Mouse (Mus musculus): ENCODE data around the gene Acss2.

The Acss2 gene

DNA sequence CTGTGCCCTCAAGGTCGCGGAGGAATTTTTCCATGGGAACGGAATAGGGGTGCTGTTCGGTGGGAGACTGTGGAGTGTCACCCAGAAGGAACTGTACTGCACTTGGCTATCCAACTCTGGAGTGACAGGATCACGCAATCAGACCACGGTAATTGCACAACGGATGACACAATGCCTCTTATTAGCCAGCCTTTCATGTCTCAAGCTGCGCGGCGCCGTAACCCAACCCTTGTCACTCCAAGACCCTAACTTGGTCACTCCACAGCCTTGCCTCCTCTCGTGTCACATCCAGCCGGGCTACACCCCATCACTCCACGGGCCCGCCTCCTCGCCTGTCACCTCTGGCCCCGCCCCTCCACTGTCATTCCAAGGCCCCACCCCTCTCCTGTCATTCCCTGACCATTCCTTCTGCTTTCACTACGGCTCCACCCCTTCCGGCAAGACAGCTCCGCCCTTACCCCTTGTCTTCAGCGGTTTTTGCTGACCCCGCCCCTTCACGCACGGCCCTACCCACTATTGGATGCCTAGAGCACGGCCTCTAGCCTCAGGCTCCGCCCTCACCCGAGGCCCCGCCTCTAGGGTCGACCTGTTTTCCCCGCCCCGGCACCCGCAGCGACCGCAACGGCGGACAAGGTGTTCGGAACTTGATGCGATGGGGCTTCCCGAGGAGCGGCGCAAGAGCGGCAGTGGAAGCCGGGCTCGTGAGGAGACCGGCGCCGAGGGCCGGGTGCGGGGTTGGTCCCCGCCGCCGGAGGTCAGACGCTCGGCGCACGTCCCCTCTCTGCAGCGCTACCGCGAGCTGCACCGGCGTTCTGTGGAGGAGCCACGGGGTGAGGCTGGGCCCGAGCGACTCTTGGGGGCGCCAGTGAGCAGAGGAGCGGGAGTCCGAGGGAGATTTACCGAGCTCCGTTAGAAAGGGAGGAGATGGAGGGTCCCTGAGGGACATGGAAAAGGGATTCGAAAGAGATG lies at the start of gene Acss2, which contains the start of gene Ggt7:
Acss2 (plus strand) TSS at position 494 of the 969 bp plus-strand sequence.
Ggt7 (minus strand) TSS at position 783 of the 969 bp plus-strand sequence.
- H3K27me3 ChIP-seq (ENCODE audit: control insufficient read depth, insufficient read depth, low read length, poor library complexity, severe bottlenecking): no peaks in the 10 kb centered on the region
- H3K36me3 ChIP-seq (ENCODE audit: control insufficient read depth, insufficient read depth, low read length, poor library complexity, severe bottlenecking): no peaks in the 10 kb centered on the region
- peak; percentile 98 for DNase-seq (ENCODE audit: low read depth, low spot score)

DNA sequence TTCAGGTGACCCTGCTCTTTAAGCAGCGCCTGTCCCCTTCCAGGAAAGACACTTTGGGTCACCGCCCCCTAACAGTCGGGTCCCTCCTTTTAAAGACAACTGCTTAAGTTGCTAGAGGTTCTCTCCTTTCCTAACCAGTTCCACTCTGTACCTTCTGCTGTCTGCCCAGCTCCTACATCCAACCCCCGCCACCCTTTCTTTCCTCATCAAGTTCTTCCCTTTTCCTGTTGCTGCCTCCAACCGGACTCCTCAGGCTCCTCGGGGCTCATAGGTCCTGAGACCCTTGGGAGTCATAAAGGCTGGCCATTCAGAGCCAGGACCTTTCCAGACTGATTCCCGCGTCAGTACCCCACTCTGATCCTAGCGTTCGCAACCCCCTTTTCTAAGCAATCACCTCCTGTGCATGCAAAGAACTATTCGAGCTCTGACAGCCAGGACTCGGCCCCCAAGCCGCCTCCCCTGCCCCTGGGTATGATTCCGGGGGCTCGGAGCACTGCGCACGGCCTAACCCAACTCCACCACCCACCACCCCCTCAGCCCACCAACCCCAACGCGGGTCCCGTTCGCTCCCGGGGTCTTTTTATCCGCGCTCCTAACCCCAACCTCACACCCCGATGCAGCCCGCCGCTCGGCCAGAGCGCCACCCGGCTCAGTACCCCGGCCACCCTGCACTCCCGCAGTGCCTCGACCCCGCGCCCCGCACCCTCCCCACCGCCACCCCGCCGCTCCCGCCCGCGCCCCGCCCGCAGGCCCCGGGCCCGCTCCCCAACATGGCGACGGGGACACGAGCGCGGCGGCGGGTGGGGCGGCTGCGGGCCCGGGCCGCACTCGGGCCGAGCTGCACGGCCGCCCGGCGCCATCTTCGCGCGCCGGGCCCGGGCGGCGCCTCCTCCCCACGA lies 44.8 kb upstream of the Acss2 start:
- peak; percentile 46 for DNase-seq (ENCODE audit: low read depth, low spot score)
- Histone ChIP-seq H3K36me3 (ENCODE audit: control insufficient read depth, insufficient read depth, low read length, poor library complexity, severe bottlenecking) (no peaks in the 10 kb centered on the region), H3K27me3 (ENCODE audit: control insufficient read depth, insufficient read depth, low read length, poor library complexity, severe bottlenecking) (no peaks in the 10 kb centered on the region)

DNA sequence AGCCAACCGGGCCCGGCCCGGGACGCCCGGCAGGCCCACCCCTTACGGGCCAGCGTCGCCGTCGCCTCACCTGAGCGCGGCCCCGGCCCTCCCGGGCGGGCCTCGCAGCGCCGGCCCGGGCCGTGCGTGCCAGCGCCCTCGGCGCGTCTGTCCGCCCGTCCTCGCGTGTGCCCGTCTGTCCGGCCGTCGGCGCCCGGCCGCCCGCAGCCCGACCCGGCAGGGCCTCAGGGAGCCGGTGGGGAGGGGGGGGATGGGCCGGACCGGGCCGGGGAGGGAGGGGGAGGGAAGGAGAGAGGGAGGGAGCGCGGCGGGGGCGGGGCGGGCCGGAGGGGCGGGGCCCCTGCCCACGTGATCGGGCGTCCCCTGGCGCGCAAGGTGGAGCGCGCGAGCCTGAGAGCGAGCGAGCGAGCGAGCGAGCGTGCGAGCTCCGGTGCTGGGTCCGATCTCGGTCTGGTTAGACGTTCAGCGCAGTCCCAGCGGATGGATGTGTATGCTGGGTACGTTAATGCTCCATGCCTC lies 44.1 kb upstream of the Acss2 start, which contains the start of gene Ncoa6:
Ncoa6 (minus strand) TSS at position 325 of the 519 bp plus-strand sequence.
- DNase-seq (ENCODE audit: low read depth, low spot score): peak; percentile 84
- H3K27me3 ChIP-seq (ENCODE audit: control insufficient read depth, insufficient read depth, low read length, poor library complexity, severe bottlenecking): no peaks in the 10 kb centered on the region
- H3K36me3 ChIP-seq (ENCODE audit: control insufficient read depth, insufficient read depth, low read length, poor library complexity, severe bottlenecking): no peaks in the 10 kb centered on the region

DNA sequence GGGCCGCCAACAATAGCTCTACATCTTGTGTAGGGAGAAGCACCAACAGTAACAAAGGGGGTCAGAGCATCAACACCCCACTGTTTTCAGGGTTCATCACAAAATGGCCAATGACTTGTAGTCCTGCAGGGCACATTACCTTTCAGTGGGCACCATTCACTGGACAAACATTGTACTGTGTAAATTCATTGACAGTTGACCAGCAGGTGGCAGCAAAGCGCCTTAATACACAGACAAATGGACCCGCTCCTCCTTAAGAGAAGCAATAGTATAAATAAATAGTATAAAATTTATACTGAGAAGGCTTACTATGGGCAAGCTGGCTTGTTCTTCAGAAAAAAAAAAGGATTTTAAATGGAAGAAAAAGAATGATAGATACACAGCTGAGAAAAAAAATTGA lies 35.7 kb upstream of the Acss2 start:
- peak; percentile 85 for DNase-seq (ENCODE audit: low read depth, low spot score)
- H3K27me3 ChIP-seq (ENCODE audit: control insufficient read depth, insufficient read depth, low read length, poor library complexity, severe bottlenecking): no peaks in the 10 kb centered on the region
- no peaks in the 10 kb centered on the region for H3K36me3 ChIP-seq (ENCODE audit: control insufficient read depth, insufficient read depth, low read length, poor library complexity, severe bottlenecking)

DNA sequence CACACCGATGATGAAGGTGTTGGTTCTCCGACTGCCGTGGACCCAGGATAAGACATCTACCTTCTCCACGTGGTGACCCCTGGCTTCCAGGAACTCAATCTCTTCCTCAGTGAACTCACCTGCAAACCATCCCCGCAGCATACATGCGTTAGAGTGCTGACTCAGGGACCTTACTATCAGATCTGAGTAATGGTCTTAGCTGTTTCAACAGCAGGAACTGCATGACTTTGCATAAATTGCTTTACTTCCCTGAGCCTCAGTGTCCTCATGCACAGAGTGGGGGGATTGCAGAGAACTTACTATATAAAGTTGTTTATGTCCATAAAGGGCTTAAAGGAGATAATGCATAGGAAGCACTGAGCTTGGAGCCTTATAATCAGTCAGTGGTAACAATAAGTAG lies 26.8 kb upstream of the Acss2 start:
- Histone ChIP-seq H3K27me3 (ENCODE audit: control insufficient read depth, insufficient read depth, low read length, poor library complexity, severe bottlenecking) (no peaks in the 10 kb centered on the region), H3K36me3 (ENCODE audit: control insufficient read depth, insufficient read depth, low read length, poor library complexity, severe bottlenecking) (no peaks in the 10 kb centered on the region)
- no peak for DNase-seq (ENCODE audit: low read depth, low spot score)

DNA sequence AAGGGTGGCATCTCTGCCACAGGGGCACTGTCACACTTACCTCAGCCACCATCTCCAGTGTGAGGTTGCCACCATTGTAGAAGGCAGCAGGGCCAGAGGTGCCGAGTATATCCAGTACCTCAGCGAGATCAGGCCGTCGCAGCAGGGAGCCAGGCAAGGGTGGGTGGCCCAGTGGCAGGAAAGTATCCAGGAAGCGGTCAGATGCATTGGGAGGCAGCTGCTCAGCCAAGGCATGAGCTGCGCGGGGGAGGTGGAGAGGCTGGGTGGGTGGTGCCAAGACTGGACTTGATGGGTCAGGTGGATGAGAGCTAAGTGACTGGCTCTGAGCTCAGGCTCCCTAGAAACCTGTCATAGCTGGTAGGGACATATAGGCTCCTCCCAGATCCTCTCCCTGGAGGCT lies 15.2 kb upstream of the Acss2 start:
- H3K27me3 ChIP-seq (ENCODE audit: control insufficient read depth, insufficient read depth, low read length, poor library complexity, severe bottlenecking): no peaks in the 10 kb centered on the region; the same call in 1 of the 2 replicates
- DNase-seq (ENCODE audit: low read depth, low spot score): no peak
- H3K36me3 ChIP-seq (ENCODE audit: control insufficient read depth, insufficient read depth, low read length, poor library complexity, severe bottlenecking): no peaks in the 10 kb centered on the region

DNA sequence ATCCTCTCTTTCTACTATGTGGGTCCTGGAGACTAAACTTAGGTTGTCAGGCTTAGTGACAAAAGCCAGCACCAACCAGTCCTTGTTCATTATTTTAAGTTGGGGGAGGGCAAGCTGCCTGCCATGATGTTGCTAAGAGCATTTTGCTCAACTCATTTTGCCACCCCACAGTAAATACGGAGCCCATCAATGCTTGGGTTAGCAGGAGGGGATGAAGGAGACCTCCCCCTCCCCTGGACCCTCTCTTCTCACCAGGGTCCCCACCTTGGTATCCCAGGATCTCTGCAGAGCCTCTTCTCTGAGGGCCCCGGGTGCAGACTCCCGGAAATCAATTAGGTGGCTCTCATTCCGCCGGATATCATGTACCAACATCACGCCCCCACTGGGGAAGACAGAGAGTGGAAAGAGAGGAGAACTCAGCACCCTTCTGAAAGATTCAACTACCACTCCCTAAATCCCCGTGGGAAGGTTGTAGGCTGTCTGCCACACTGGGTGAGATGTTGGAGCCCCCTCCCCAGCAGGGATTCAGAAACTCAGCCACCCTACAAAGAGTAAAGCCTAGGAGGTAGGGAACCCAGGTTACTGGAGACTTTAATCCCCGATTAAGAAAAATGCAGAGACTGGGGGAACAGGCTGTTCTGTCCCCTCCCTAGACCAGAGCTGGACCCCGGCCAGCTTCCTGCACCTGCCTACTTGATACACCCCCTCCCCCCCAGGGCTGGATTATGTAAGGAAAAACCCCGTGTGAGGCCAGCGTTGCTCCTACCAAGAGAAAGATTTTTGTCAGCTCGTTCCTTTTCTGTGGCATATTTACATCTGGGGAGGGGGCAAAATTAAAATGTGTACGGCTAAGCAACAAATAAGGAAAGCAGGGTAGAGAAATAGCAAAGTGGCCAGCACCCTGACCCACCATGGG lies 13.1 kb upstream of the Acss2 start:
- Histone ChIP-seq H3K36me3 (ENCODE audit: control insufficient read depth, insufficient read depth, low read length, poor library complexity, severe bottlenecking) (no peaks in the 10 kb centered on the region), H3K27me3 (ENCODE audit: control insufficient read depth, insufficient read depth, low read length, poor library complexity, severe bottlenecking) (no peaks in the 10 kb centered on the region; the same call in 1 of the 2 replicates)
- DNase-seq (ENCODE audit: low read depth, low spot score): no peak

DNA sequence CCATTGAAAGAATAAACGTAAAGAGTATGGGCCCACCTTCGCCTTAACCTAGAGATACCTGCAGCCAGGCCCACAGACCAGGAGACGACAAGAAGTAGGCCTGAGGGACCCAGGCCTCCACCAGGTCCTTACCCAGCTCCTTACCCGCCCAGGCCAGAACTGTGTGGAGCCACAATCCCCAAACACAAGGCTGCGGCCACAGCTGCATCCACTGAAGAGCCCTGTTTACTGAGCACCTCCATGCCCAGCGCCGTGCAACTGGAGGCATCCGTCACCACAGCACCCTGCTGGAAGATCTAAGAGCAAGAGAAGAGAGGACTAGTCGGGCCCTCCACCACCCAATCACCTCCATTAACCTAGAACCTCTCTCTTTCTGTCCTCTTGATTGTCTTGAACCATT lies 11.9 kb upstream of the Acss2 start:
- no peaks in the 10 kb centered on the region; the same call in 1 of the 2 replicates for H3K27me3 ChIP-seq (ENCODE audit: control insufficient read depth, insufficient read depth, low read length, poor library complexity, severe bottlenecking)
- no peak for DNase-seq (ENCODE audit: low read depth, low spot score)

DNA sequence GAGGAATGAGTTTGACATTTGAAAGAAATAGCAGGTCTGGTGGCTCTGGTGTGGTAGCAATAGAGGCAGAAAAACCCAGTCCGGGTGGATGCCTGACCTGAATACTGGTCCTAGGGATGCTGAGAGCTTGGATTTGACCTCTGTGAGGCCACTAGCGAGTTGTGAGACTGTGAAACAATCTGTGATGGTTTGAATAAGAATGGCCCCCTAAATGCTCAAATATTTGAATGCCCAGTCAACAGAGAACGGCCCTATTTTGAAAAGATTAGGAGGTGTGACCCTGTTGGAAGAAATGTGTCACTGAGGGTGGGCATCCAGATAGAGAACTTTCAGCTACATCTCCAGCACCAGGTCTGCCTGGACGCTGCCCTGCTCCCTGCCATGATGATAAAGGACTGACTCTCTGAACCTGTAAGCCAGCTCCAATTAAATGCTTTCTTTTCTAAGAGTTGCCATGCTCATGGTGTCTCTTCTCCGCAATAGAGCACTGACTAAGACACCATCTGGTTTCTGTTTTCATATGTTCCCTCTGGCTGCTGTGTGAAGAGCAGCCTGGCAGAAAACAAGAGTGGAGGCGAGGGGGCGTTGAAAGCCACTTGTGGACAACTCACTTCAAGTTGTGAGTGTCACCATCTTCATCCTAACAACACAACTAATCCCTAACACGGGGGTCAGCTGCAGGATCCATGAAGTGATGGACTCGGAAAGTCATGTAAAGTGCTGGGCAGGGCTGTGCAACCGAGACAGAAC lies 9.9 kb upstream of the Acss2 start:
- no peak for DNase-seq (ENCODE audit: low read depth, low spot score)
- Histone ChIP-seq H3K27me3 (ENCODE audit: control insufficient read depth, insufficient read depth, low read length, poor library complexity, severe bottlenecking) (no peaks in the 10 kb centered on the region; the same call in 1 of the 2 replicates), H3K36me3 (ENCODE audit: control insufficient read depth, insufficient read depth, low read length, poor library complexity, severe bottlenecking) (no peaks in the 10 kb centered on the region)

More for the DNA sequence above, 11.9 kb upstream of the Acss2 start:
- H3K36me3 ChIP-seq (ENCODE audit: control insufficient read depth, insufficient read depth, low read length, poor library complexity, severe bottlenecking): no peaks in the 10 kb centered on the region

DNA sequence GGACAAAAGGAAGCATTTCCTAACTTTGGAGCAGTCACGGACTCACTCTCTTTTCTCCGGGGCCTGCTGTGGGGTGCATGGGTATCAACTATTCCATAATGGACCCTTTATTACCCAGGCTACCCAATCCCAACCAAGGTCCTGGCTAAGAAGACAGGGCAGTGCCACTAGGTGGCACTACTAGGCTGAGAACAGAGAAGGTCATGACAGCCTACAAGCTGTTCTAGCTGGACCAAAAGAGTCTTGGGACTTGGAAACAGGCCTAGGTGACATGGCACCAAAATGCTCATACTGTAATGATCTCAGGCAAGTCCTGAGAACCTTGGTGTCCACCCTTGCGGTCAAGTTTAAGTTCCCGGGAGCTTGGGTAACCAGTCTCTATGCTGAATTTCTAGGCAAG lies 5.3 kb upstream of the Acss2 start:
- no peaks in the 10 kb centered on the region for H3K36me3 ChIP-seq (ENCODE audit: control insufficient read depth, insufficient read depth, low read length, poor library complexity, severe bottlenecking)
- DNase-seq (ENCODE audit: low read depth, low spot score): peak; percentile 79
- no peaks in the 10 kb centered on the region for H3K27me3 ChIP-seq (ENCODE audit: control insufficient read depth, insufficient read depth, low read length, poor library complexity, severe bottlenecking)

DNA sequence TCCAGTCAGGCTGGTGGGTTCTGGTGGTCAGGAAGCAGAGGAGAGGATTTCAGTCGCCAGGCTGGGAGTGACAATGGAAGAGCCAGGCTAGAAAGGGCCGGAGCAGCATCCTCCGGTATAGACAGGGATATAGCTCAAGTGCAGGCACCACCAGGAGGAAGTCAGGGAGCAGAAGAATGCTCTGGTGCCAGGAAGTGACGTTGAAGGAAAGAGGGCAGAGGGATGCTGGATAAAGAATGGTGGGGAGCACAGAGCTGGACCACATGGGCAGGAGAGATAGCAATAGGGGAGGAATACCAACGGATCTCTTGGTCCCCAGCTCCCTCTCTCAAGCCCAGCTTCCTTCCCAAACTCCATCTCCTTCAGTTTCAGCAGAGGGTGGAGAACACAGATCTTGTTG lies 4.2 kb upstream of the Acss2 start:
- Histone ChIP-seq H3K27me3 (ENCODE audit: control insufficient read depth, insufficient read depth, low read length, poor library complexity, severe bottlenecking) (no peaks in the 10 kb centered on the region), H3K36me3 (ENCODE audit: control insufficient read depth, insufficient read depth, low read length, poor library complexity, severe bottlenecking) (no peaks in the 10 kb centered on the region)
- no peak for DNase-seq (ENCODE audit: low read depth, low spot score)

DNA sequence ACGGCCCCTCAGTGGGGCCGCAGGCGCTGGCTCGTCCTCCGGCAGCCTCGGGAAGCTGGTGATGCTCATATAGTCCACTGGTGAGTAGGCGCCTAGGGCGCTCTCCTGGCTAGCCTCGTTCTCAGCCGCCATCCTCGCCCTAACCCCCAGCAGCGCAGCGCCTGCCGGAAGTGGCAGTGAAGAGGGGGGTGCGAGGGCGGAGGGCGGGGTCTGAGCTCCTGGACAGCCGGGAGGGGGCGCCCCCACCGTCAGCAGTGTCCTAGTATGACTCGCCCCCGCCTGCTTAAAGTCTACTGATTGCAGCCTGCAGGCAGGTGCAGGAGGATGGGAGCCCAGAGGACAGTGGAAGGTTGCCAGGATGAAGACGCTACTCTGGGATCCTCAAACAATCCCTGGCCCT lies 3.1 kb upstream of the Acss2 start:
- Histone ChIP-seq H3K27me3 (ENCODE audit: control insufficient read depth, insufficient read depth, low read length, poor library complexity, severe bottlenecking) (no peaks in the 10 kb centered on the region), H3K36me3 (ENCODE audit: control insufficient read depth, insufficient read depth, low read length, poor library complexity, severe bottlenecking) (no peaks in the 10 kb centered on the region)
- peak; percentile 82 for DNase-seq (ENCODE audit: low read depth, low spot score)

DNA sequence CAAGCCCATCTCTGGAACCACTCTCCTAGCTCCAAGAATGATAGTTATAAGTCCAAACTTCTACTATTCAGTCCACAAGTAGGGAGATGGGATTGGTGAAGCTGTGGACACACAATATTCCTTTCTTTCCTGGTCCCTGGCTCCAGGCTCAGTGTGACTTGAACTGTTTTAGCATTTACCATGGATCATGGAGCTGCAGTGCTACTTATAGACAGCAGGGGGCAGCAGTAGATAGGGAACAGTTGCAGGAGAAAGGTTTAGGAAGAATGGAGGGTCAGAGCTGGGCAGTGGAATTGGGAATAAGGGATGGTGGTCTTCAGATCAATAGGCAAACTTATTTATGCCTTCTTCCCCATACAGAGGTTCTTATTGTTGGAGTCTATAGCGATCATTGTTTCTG lies 1.8 kb upstream of the Acss2 start:
- Histone ChIP-seq H3K36me3 (ENCODE audit: control insufficient read depth, insufficient read depth, low read length, poor library complexity, severe bottlenecking) (no peaks in the 10 kb centered on the region), H3K27me3 (ENCODE audit: control insufficient read depth, insufficient read depth, low read length, poor library complexity, severe bottlenecking) (no peaks in the 10 kb centered on the region)
- peak; percentile 67 for DNase-seq (ENCODE audit: low read depth, low spot score)

Measured in splenic B cell, adult 2 months (primary cell).